8 mouse cellular contexts compared by ENCODE assay signal in genomic region chr13:51413461-51413860, GRCm38 (mm10). TPM values are rescaled to one million over a fixed set of nuclear protein-coding genes. Genes with fewer than 3 reads are reported as not detected.
DNase-seq lines count a peak whose midpoint lies in the region; ATAC-seq and TF ChIP-seq lines count a peak whose summit lies in the region.

No protein-coding gene starts in this region.

- ATAC-seq in kidney, postnatal 0 days (replicated peaks; ENCODE audit: low FRiP score, low read depth): no peak
- no peak for ATAC-seq in lung, embryonic 16.5 days (ENCODE audit: low read depth)

- dilution Hi-C loops in CH12.LX (cut with MboI; ENCODE audit: extremely low pct_ligation_motif_present, extremely low pct_unique_long_range_greater_than_20kb, low sequenced_read_pairs): no loop called here

- TF ChIP-seq CTCF in kidney, postnatal 0 days (IDR thresholded peaks at IDR 0.05; ENCODE audit: low read depth): peak; percentile 74
- TF ChIP-seq CTCF in CH12.LX (conservative IDR thresholded peaks at IDR 0.05 in 1 of 2, IDR thresholded peaks at IDR 0.05 in 1 of 2; ENCODE audit: low read depth in 2 of 2, low read length in 2 of 2): peak; percentile 38 to 92

- in situ Hi-C loops in CH12.LX (cut with MboI; ENCODE audit: low pct_ligation_motif_present, low pct_unique_long_range_greater_than_20kb, low sequenced_read_pairs): loop anchor here (10.0 kb wide), 1 partner anchor 139 kb away; no protein-coding TSS in a partner anchor

- no peak overlapping the region for H3K27ac ChIP-seq in kidney, postnatal 0 days
- no peak overlapping the region; the same call in 1 of the 2 replicates for H3K27ac ChIP-seq in CH12.LX (ENCODE audit: insufficient read depth, low read depth)
- H3K27ac ChIP-seq in lung, embryonic 16.5 days (ENCODE audit: low read length): no peak overlapping the region

- H3K36me3 ChIP-seq in kidney, postnatal 0 days (ENCODE audit: insufficient read depth, low read length): 0 out of 2 replicates have a peak, but pooled peaks cover 3% of the 10 kb centered on the region
- H3K36me3 ChIP-seq in CH12.LX (replicated peaks in 1 of 2; ENCODE audit: control insufficient read depth in 1 of 2, insufficient read depth in 1 of 2, low read length in 1 of 2): peaks cover 18 to 70% of the 10 kb centered on the region in 2 experiments
- H3K36me3 ChIP-seq in lung, embryonic 16.5 days (ENCODE audit: control insufficient read depth, insufficient read depth, low read length): peaks cover 9% of the 10 kb centered on the region

- peak; percentile 34 for DNase-seq in kidney, postnatal 0 days (ENCODE audit: low spot score)
- no peak for DNase-seq in kidney, adult 9 months
- peak; percentile 64 for DNase-seq in CH12.LX (ENCODE audit: extremely low read depth)
- peak; percentile 72 for DNase-seq in ZHBTc4 (ENCODE audit: low read depth, low spot score)
- DNase-seq in gastrocnemius, postnatal 25 days: no peak
- no peak for DNase-seq in frontal cortex, postnatal 25 days (ENCODE audit: low spot score in 2 of 2)
- DNase-seq in layer of hippocampus, adult 8-10 months (ENCODE audit: low spot score in 2 of 2): no peak

- no peak overlapping the region for H3K4me2 ChIP-seq in kidney, postnatal 0 days (ENCODE audit: low read length)
- H3K4me2 ChIP-seq in CH12.LX (ENCODE audit: insufficient read depth, low read depth, poor library complexity, severe bottlenecking): no peak overlapping the region
- peak overlapping the region; percentile 68; the same call in 1 of the 2 replicates for H3K4me2 ChIP-seq in lung, embryonic 16.5 days (ENCODE audit: low read depth, low read length)

- no peaks in the 10 kb centered on the region for H3K9me3 ChIP-seq in kidney, postnatal 0 days (replicated peaks; ENCODE audit: low read length)
- peaks cover 17% of the 10 kb centered on the region for H3K9me3 ChIP-seq in CH12.LX (replicated peaks; ENCODE audit: low read length)
- H3K9me3 ChIP-seq in lung, embryonic 16.5 days (ENCODE audit: control insufficient read depth, low read length): 0 out of 2 replicates have a peak, but pooled peaks cover 3% of the 10 kb centered on the region

- peak; percentile 82 for TF ChIP-seq RAD21 in CH12.LX (IDR thresholded peaks at IDR 0.05; ENCODE audit: low read depth, low read length)

- H3K9ac ChIP-seq in kidney, postnatal 0 days (ENCODE audit: low read depth, low read length): no peak overlapping the region
- no peak overlapping the region for H3K9ac ChIP-seq in CH12.LX (ENCODE audit: insufficient read depth, low read depth)
- no peak overlapping the region for H3K9ac ChIP-seq in lung, embryonic 16.5 days (ENCODE audit: low read length)

- H3K4me1 ChIP-seq in kidney, postnatal 0 days (replicated peaks; ENCODE audit: insufficient read depth, low read length): peaks cover 4% of the 10 kb centered on the region; the same call in 1 of the 2 replicates
- H3K4me1 ChIP-seq in CH12.LX (ENCODE audit: control insufficient read depth in 1 of 2, insufficient read depth in 2 of 2): peaks cover 20 to 66% of the 10 kb centered on the region in 2 experiments
- H3K4me1 ChIP-seq in lung, embryonic 16.5 days (replicated peaks; ENCODE audit: control insufficient read depth, insufficient read depth, low read length): peaks cover 37% of the 10 kb centered on the region

- no peak for TF ChIP-seq EP300 in CH12.LX (IDR thresholded peaks at IDR 0.05; ENCODE audit: low read length)

- no peak overlapping the region for H3K4me3 ChIP-seq in kidney, postnatal 0 days (replicated peaks; ENCODE audit: low read depth, low read length)
- no peak overlapping the region for H3K4me3 ChIP-seq in CH12.LX (replicated peaks in 1 of 3; ENCODE audit: low read depth in 2 of 3, low read length in 2 of 3, poor library complexity in 1 of 3)
- no peak overlapping the region for H3K4me3 ChIP-seq in lung, embryonic 16.5 days (ENCODE audit: low read length)

- TF ChIP-seq POLR2A in CH12.LX (IDR thresholded peaks at IDR 0.05; ENCODE audit: low read depth, low read length): no peak

- H3K79me2 ChIP-seq in CH12.LX (replicated peaks; ENCODE audit: control insufficient read depth, extremely low read depth, insufficient read depth, poor library complexity, severe bottlenecking): peaks cover 13% of the 10 kb centered on the region; the same call in 1 of the 2 replicates

- WGBS in kidney, postnatal 0 days: 54% methylated on average over 3 of the region's 3 CpGs
- WGBS in lung, embryonic 16.5 days: 56% methylated on average over 3 of the region's 3 CpGs

- no peaks in the 10 kb centered on the region for H3K27me3 ChIP-seq in kidney, postnatal 0 days (ENCODE audit: insufficient read depth, low read length)
- no peaks in the 10 kb centered on the region for H3K27me3 ChIP-seq in CH12.LX (replicated peaks)
- H3K27me3 ChIP-seq in lung, embryonic 16.5 days (ENCODE audit: control insufficient read depth, insufficient read depth, low read depth, low read length): no peaks in the 10 kb centered on the region

TF ChIP-seq in CH12.LX, 34 proteins besides CTCF, POLR2A, EP300 and RAD21:
- TF ChIP-seq MAZ (IDR thresholded peaks at IDR 0.05; ENCODE audit: low read depth, low read length): 0 out of 2 replicates have a peak, but pooled peaks have one; percentile 50
- no peak for TF ChIP-seq ZMIZ1 (IDR thresholded peaks at IDR 0.05; ENCODE audit: low read depth, low read length)
- TF ChIP-seq E2F4 (IDR thresholded peaks at IDR 0.05; ENCODE audit: insufficient replicate concordance, low read depth, low read length): no peak
- no peak for TF ChIP-seq USF1 (IDR thresholded peaks at IDR 0.05; ENCODE audit: low read depth, low read length)
- no peak for TF ChIP-seq USF2 (conservative IDR thresholded peaks at IDR 0.05; ENCODE audit: low read depth, low read length)
- peak; percentile 74 for TF ChIP-seq ELF1 (IDR thresholded peaks at IDR 0.05; ENCODE audit: low read depth, low read length)
- TF ChIP-seq CHD1 (IDR thresholded peaks at IDR 0.05; ENCODE audit: low read depth, low read length): no peak
- 0 out of 2 replicates have a peak, but pooled peaks have one; percentile 18 for TF ChIP-seq ETS1 (conservative IDR thresholded peaks at IDR 0.05; ENCODE audit: low read depth, low read length)
- peak; percentile 51 for TF ChIP-seq BHLHE40 (IDR thresholded peaks at IDR 0.05; ENCODE audit: low read depth, low read length)
- TF ChIP-seq MAFK (IDR thresholded peaks at IDR 0.05; ENCODE audit: insufficient replicate concordance, low read length): no peak
- TF ChIP-seq HCFC1 (IDR thresholded peaks at IDR 0.05; ENCODE audit: low read depth, low read length): no peak
- no peak for TF ChIP-seq ZKSCAN1 (IDR thresholded peaks at IDR 0.05; ENCODE audit: borderline replicate concordance, low read depth, low read length)
- TF ChIP-seq ZNF384 (IDR thresholded peaks at IDR 0.05; ENCODE audit: low read depth, low read length): no peak
- no peak for TF ChIP-seq TBP (conservative IDR thresholded peaks at IDR 0.05; ENCODE audit: low read depth, low read length)
- TF ChIP-seq MEF2A (IDR thresholded peaks at IDR 0.05; ENCODE audit: borderline replicate concordance, low read depth, low read length): 0 out of 2 replicates have a peak, but pooled peaks have one; percentile 35
- no peak for TF ChIP-seq UBTF (IDR thresholded peaks at IDR 0.05; ENCODE audit: low read depth, low read length)
- TF ChIP-seq NELFE (IDR thresholded peaks at IDR 0.05; ENCODE audit: low read depth, low read length): peak; percentile 43; the same call in 1 of the 2 replicates
- TF ChIP-seq RCOR1 (conservative IDR thresholded peaks at IDR 0.05; ENCODE audit: low read depth, low read length): 0 out of 2 replicates have a peak, but pooled peaks have one; percentile 59
- peak; percentile 54; the same call in 1 of the 2 replicates for TF ChIP-seq TCF12 (IDR thresholded peaks at IDR 0.05; ENCODE audit: low read depth, low read length)
- peak; percentile 56; the same call in 1 of the 2 replicates for TF ChIP-seq MYC (IDR thresholded peaks at IDR 0.05; ENCODE audit: low read depth, low read length)
- no peak for TF ChIP-seq NRF1 (IDR thresholded peaks at IDR 0.05; ENCODE audit: low read depth, low read length)
- no peak for TF ChIP-seq JUN (IDR thresholded peaks at IDR 0.05; ENCODE audit: insufficient read depth, low read depth, low read length)
- TF ChIP-seq JUND (conservative IDR thresholded peaks at IDR 0.05; ENCODE audit: low read depth, low read length): no peak; the same call in 1 of the 2 replicates
- TF ChIP-seq POLR2AphosphoS2 (IDR thresholded peaks at IDR 0.05; ENCODE audit: low read depth, low read length): no peak
- peak; percentile 46; the same call in 1 of the 2 replicates for TF ChIP-seq MAX (IDR thresholded peaks at IDR 0.05; ENCODE audit: low read length)
- TF ChIP-seq PAX5 (IDR thresholded peaks at IDR 0.05; ENCODE audit: low read length): no peak
- TF ChIP-seq SMC3 (IDR thresholded peaks at IDR 0.05; ENCODE audit: low read depth, low read length): peak; percentile 96
- no peak for TF ChIP-seq KAT2A (IDR thresholded peaks at IDR 0.05; ENCODE audit: insufficient replicate concordance, low read length)
- TF ChIP-seq GABPA (IDR thresholded peaks at IDR 0.05; ENCODE audit: insufficient replicate concordance, low read depth, low read length): no peak
- no peak for TF ChIP-seq CHD2 (IDR thresholded peaks at IDR 0.05; ENCODE audit: low read length)
- no peak; the same call in 1 of the 2 replicates for TF ChIP-seq SIN3A (IDR thresholded peaks at IDR 0.05; ENCODE audit: low read length)
- TF ChIP-seq IRF4 (IDR thresholded peaks at IDR 0.05; ENCODE audit: low read depth, low read length): peak; percentile 45; the same call in 1 of the 2 replicates
- peak; percentile 77 for TF ChIP-seq ZC3H11A (IDR thresholded peaks at IDR 0.05; ENCODE audit: low read depth, low read length)

RNA-seq across cellular contexts. Expression of gene S1pr3, which starts 5.0 kb away (rescaled TPM):
- polyA plus RNA-seq in kidney, postnatal 0 days (2015; fragmentation: Nextera tagmentation; extraction: Ambion mirVana): 36.7 and 37.5 TPM in 2 replicates
- total RNA-seq in CH12.LX (2012; rRNA removed) (5.9 and 8.6 TPM in 2 replicates), CH12.LX (2014; rRNA removed) (6.6 and 7.5 TPM in 2 replicates)
- polyA plus RNA-seq in CH12.LX (2012; ENCODE audit: insufficient read length, low read depth): 30.4 and 33.4 TPM in 2 replicates
- 109 and 117 TPM in 2 replicates for polyA plus RNA-seq in lung, embryonic 16.5 days (2015; fragmentation: Nextera tagmentation; extraction: Ambion mirVana)
- total RNA-seq in gastrocnemius, postnatal 25 days (2021): 1 to 10 TPM; 4.1 to 4.9 TPM
- total RNA-seq in layer of hippocampus, adult 8-10 months (2022): 10 to 100 TPM in 2 of 4 experiments, 1 to 10 TPM in 2; 5.5 to 16.4 (median 11.1) TPM

Comparison
In these comparisons a context has a peak if more than half of its experiments do, and no peak if none do; other contexts are left out.
1. DNase-seq: peak in kidney, postnatal 0 days (single experiment), CH12.LX (single experiment) and ZHBTc4 (single experiment); none in kidney, adult 9 months (single experiment), gastrocnemius, postnatal 25 days (single experiment), frontal cortex, postnatal 25 days (0 of 2) and layer of hippocampus, adult 8-10 months (0 of 2).